Comparison of ENCODE assay signal across 8 mouse cellular contexts in genomic region chr19:4989013-4989412, GRCm38 (mm10). TPM values are rescaled to one million over a fixed set of nuclear protein-coding genes. Genes with fewer than 3 reads are reported as not detected.
DNase-seq lines count a peak whose midpoint lies in the region; ATAC-seq and TF ChIP-seq lines count a peak whose summit lies in the region.

No protein-coding gene starts in this region.

- H3K9me3 ChIP-seq in forebrain, postnatal 0 days (ENCODE audit: low read length), result no peaks in the 10 kb centered on the region
- H3K9me3 ChIP-seq in hindbrain, postnatal 0 days (ENCODE audit: low read length), result no peaks in the 10 kb centered on the region
- H3K9me3 ChIP-seq in limb, embryonic 14.5 days (ENCODE audit: control insufficient read depth, low read length), result no peaks in the 10 kb centered on the region

- 0 out of 2 replicates have a peak, but pooled peaks cover 1% of the 10 kb centered on the region for H3K27me3 ChIP-seq in cerebellum, adult 2 months (ENCODE audit: control insufficient read depth, insufficient read depth, low read length)
- peaks cover 3% of the 10 kb centered on the region; the same call in 1 of the 2 replicates for H3K27me3 ChIP-seq in forebrain, postnatal 0 days (ENCODE audit: insufficient read depth, low read length)
- peaks cover 10% of the 10 kb centered on the region; the same call in 1 of the 2 replicates for H3K27me3 ChIP-seq in hindbrain, postnatal 0 days (ENCODE audit: insufficient read depth, low read length)
- peaks cover 48% of the 10 kb centered on the region for H3K27me3 ChIP-seq in limb, embryonic 14.5 days (ENCODE audit: control insufficient read depth, insufficient read depth, low read length)
- H3K27me3 ChIP-seq in myocyte (ENCODE audit: control insufficient read depth, insufficient read depth, insufficient read length), result no peaks in the 10 kb centered on the region

- H3K36me3 ChIP-seq in forebrain, postnatal 0 days (ENCODE audit: insufficient read depth), result peaks cover 11% of the 10 kb centered on the region
- peaks cover 9% of the 10 kb centered on the region for H3K36me3 ChIP-seq in hindbrain, postnatal 0 days (ENCODE audit: insufficient read depth, low read length)
- H3K36me3 ChIP-seq in limb, embryonic 14.5 days (ENCODE audit: control insufficient read depth, insufficient read depth, low read length), result no peaks in the 10 kb centered on the region
- H3K36me3 ChIP-seq in myocyte (ENCODE audit: control insufficient read depth, insufficient read depth), result no peaks in the 10 kb centered on the region

- peak overlapping the region; percentile 68 for H3K4me2 ChIP-seq in forebrain, postnatal 0 days (ENCODE audit: low read depth)
- H3K4me2 ChIP-seq in hindbrain, postnatal 0 days (ENCODE audit: low read depth, low read length), result peak overlapping the region; percentile 68
- H3K4me2 ChIP-seq in limb, embryonic 14.5 days (replicated peaks; ENCODE audit: low read depth, low read length, severe bottlenecking), result no peak overlapping the region
- no peak overlapping the region for H3K4me2 ChIP-seq in myocyte (ENCODE audit: low read depth)

- WGBS in cerebellum, adult 2 months, result under 1% methylated on average over 13 of the region's 13 CpGs
- 4% methylated on average over 13 of the region's 13 CpGs for WGBS in forebrain, postnatal 0 days
- 2% methylated on average over 13 of the region's 13 CpGs for WGBS in hindbrain, postnatal 0 days
- 4% methylated on average over 13 of the region's 13 CpGs for WGBS in limb, embryonic 14.5 days

- no peak for TF ChIP-seq POLR2A in cerebellum, adult 2 months (IDR thresholded peaks at IDR 0.05; ENCODE audit: borderline replicate concordance, insufficient read depth, low read length)
- TF ChIP-seq POLR2A in brain, embryonic 14.5 days (IDR thresholded peaks at IDR 0.05; ENCODE audit: borderline replicate concordance, extremely low read depth, insufficient read depth, insufficient read length, poor library complexity, severe bottlenecking), result no peak
- TF ChIP-seq POLR2A in limb, embryonic 14.5 days (IDR thresholded peaks at IDR 0.05; ENCODE audit: borderline replicate concordance, extremely low read depth, insufficient read depth, insufficient read length), result no peak
- TF ChIP-seq POLR2A in myocyte (IDR thresholded peaks at IDR 0.05; ENCODE audit: insufficient read length, low read depth), result no peak

- no peak for TF ChIP-seq CTCF in cerebellum, adult 2 months (IDR thresholded peaks at IDR 0.05; ENCODE audit: borderline replicate concordance, insufficient read depth, low read depth, low read length)
- TF ChIP-seq CTCF in brain, embryonic 14.5 days (IDR thresholded peaks at IDR 0.05; ENCODE audit: borderline replicate concordance, extremely low read depth, insufficient read depth, insufficient read length), result peak; percentile 19; the same call in 1 of the 2 replicates
- no peak for TF ChIP-seq CTCF in forebrain, postnatal 0 days (IDR thresholded peaks at IDR 0.05; ENCODE audit: low read depth)
- TF ChIP-seq CTCF in hindbrain, postnatal 0 days (IDR thresholded peaks at IDR 0.05; ENCODE audit: low read depth), result 0 out of 2 replicates have a peak, but pooled peaks have one; percentile 13

- peak; percentile 47 to 64 for DNase-seq in cerebellum, adult 2 months
- peak; percentile 74 for DNase-seq in brain, embryonic 14.5 days (ENCODE audit: low read depth)
- peak; percentile 68 for DNase-seq in forebrain, postnatal 0 days
- peak; percentile 87 for DNase-seq in hindbrain, postnatal 0 days (ENCODE audit: low spot score)
- DNase-seq in limb, embryonic 14.5 days (ENCODE audit: low spot score), result peak; percentile 90
- peak; percentile 99 for DNase-seq in testis, postnatal 10 days (ENCODE audit: low spot score)

- H3K4me3 ChIP-seq in cerebellum, adult 2 months (replicated peaks; ENCODE audit: insufficient read depth, low read depth, low read length), result peak overlapping the region; percentile 65
- H3K4me3 ChIP-seq in forebrain, postnatal 0 days (ENCODE audit: low read depth, low read length), result peak overlapping the region; percentile 41
- H3K4me3 ChIP-seq in hindbrain, postnatal 0 days (ENCODE audit: low read length), result peak overlapping the region; percentile 48
- no peak overlapping the region for H3K4me3 ChIP-seq in limb, embryonic 14.5 days (replicated peaks; ENCODE audit: low read length)
- no peak overlapping the region for H3K4me3 ChIP-seq in myocyte

- peaks cover 33% of the 10 kb centered on the region for H3K4me1 ChIP-seq in cerebellum, adult 2 months (ENCODE audit: control insufficient read depth, insufficient read depth, low read length)
- peaks cover 20% of the 10 kb centered on the region for H3K4me1 ChIP-seq in forebrain, postnatal 0 days (ENCODE audit: insufficient read depth)
- peaks cover 11% of the 10 kb centered on the region for H3K4me1 ChIP-seq in hindbrain, postnatal 0 days (ENCODE audit: insufficient read depth, low read length)
- no peaks in the 10 kb centered on the region for H3K4me1 ChIP-seq in limb, embryonic 14.5 days (ENCODE audit: control insufficient read depth, insufficient read depth, low read length)

- no peaks in the 10 kb centered on the region for H3K79me2 ChIP-seq in myocyte (ENCODE audit: control insufficient read depth, insufficient read depth)

- no peak overlapping the region for H3K27ac ChIP-seq in cerebellum, adult 2 months (ENCODE audit: insufficient read depth, low read length)
- no peak overlapping the region for H3K27ac ChIP-seq in forebrain, postnatal 0 days (ENCODE audit: low read depth, low read length)
- no peak overlapping the region for H3K27ac ChIP-seq in hindbrain, postnatal 0 days
- H3K27ac ChIP-seq in limb, embryonic 14.5 days (replicated peaks; ENCODE audit: low read depth, low read length), result no peak overlapping the region

- ATAC-seq in cerebellum, adult (ENCODE audit: insufficient number of reproducible peaks, low FRiP score, low TSS enrichment), result no peak
- no peak for ATAC-seq in forebrain, postnatal 0 days
- ATAC-seq in hindbrain, postnatal 0 days, result no peak
- ATAC-seq in limb, embryonic 14.5 days (ENCODE audit: low FRiP score, low read depth), result no peak

- H3ac ChIP-seq in myocyte (ENCODE audit: control insufficient read depth, insufficient read length), result no peak overlapping the region

- peak overlapping the region; percentile 46 for H3K9ac ChIP-seq in forebrain, postnatal 0 days
- H3K9ac ChIP-seq in hindbrain, postnatal 0 days (replicated peaks; ENCODE audit: low read length), result peak overlapping the region; percentile 57; the same call in 1 of the 2 replicates
- H3K9ac ChIP-seq in limb, embryonic 14.5 days (ENCODE audit: low read depth, low read length, severe bottlenecking), result no peak overlapping the region

RNA-seq across cellular contexts. Expression of gene Npas4, which starts 1.1 kb away (rescaled TPM):
- 2.5 and 2.9 TPM in 2 replicates for polyA plus RNA-seq in cerebellum, adult 2 months (2012; rRNA removed)
- 4.1 and 7.8 TPM in 2 replicates for polyA plus RNA-seq in brain, embryonic 14.5 days (2012; rRNA removed)
- 3.5 and 3.8 TPM in 2 replicates for total RNA-seq in forebrain, postnatal 0 days (2014; rRNA removed)
- 0.36 and 0.42 TPM in 2 replicates for polyA plus RNA-seq in forebrain, postnatal 0 days (2015; fragmentation: Nextera tagmentation; extraction: Ambion mirVana)
- 1.9 and 3.0 TPM in 2 replicates for total RNA-seq in hindbrain, postnatal 0 days (2014; rRNA removed)
- 0.13 and 0.20 TPM in 2 replicates for polyA plus RNA-seq in hindbrain, postnatal 0 days (2015; fragmentation: Nextera tagmentation; extraction: Ambion mirVana)
- 0.50 and 0.60 TPM in 2 replicates for polyA plus RNA-seq in limb, embryonic 14.5 days (2012; rRNA removed)
- polyA plus RNA-seq in limb, embryonic 14.5 days (2014; fragmentation: Nextera tagmentation; extraction: Ambion mirVana), result not detected in 2 replicates
- polyA plus RNA-seq in myocyte (2012; fragmentation: generic; extraction: Trizol), result 0.02 TPM

RNA-seq across cellular contexts. Expression of gene Mrpl11, which starts 27.1 kb away (rescaled TPM):
- 68.5 and 74.2 TPM in 2 replicates for polyA plus RNA-seq in cerebellum, adult 2 months (2012; rRNA removed)
- polyA plus RNA-seq in brain, embryonic 14.5 days (2012; rRNA removed), result 70.0 and 81.9 TPM in 2 replicates
- 101 and 129 TPM in 2 replicates for total RNA-seq in forebrain, postnatal 0 days (2014; rRNA removed)
- polyA plus RNA-seq in forebrain, postnatal 0 days (2015; fragmentation: Nextera tagmentation; extraction: Ambion mirVana), result 162 and 198 TPM in 2 replicates
- 83.5 and 90.4 TPM in 2 replicates for total RNA-seq in hindbrain, postnatal 0 days (2014; rRNA removed)
- 138 and 139 TPM in 2 replicates for polyA plus RNA-seq in hindbrain, postnatal 0 days (2015; fragmentation: Nextera tagmentation; extraction: Ambion mirVana)
- polyA plus RNA-seq in limb, embryonic 14.5 days (2012; rRNA removed), result 59.5 and 74.3 TPM in 2 replicates
- polyA plus RNA-seq in limb, embryonic 14.5 days (2014; fragmentation: Nextera tagmentation; extraction: Ambion mirVana), result 105 and 108 TPM in 2 replicates
- 62.6 TPM for polyA plus RNA-seq in myocyte (2012; fragmentation: generic; extraction: Trizol)

RNA-seq across cellular contexts. Expression of gene Slc29a2, which starts 34.6 kb away (rescaled TPM):
- polyA plus RNA-seq in cerebellum, adult 2 months (2012; rRNA removed), result 23.8 and 24.0 TPM in 2 replicates
- polyA plus RNA-seq in brain, embryonic 14.5 days (2012; rRNA removed), result 31.1 and 34.9 TPM in 2 replicates
- total RNA-seq in forebrain, postnatal 0 days (2014; rRNA removed), result 12.8 and 14.2 TPM in 2 replicates
- 14.5 and 17.1 TPM in 2 replicates for polyA plus RNA-seq in forebrain, postnatal 0 days (2015; fragmentation: Nextera tagmentation; extraction: Ambion mirVana)
- 13.9 and 22.5 TPM in 2 replicates for total RNA-seq in hindbrain, postnatal 0 days (2014; rRNA removed)
- 15.5 and 16.3 TPM in 2 replicates for polyA plus RNA-seq in hindbrain, postnatal 0 days (2015; fragmentation: Nextera tagmentation; extraction: Ambion mirVana)
- 15.7 and 25.5 TPM in 2 replicates for polyA plus RNA-seq in limb, embryonic 14.5 days (2012; rRNA removed)
- 3.7 and 5.0 TPM in 2 replicates for polyA plus RNA-seq in limb, embryonic 14.5 days (2014; fragmentation: Nextera tagmentation; extraction: Ambion mirVana)
- polyA plus RNA-seq in myocyte (2012; fragmentation: generic; extraction: Trizol), result 8.7 TPM

RNA-seq across cellular contexts. Expression of gene Peli3, which starts 46.1 kb away (rescaled TPM):
- 22.5 and 22.6 TPM in 2 replicates for polyA plus RNA-seq in cerebellum, adult 2 months (2012; rRNA removed)
- 10.3 and 14.2 TPM in 2 replicates for polyA plus RNA-seq in brain, embryonic 14.5 days (2012; rRNA removed)
- 11.5 and 13.2 TPM in 2 replicates for total RNA-seq in forebrain, postnatal 0 days (2014; rRNA removed)
- 7.7 and 10.9 TPM in 2 replicates for polyA plus RNA-seq in forebrain, postnatal 0 days (2015; fragmentation: Nextera tagmentation; extraction: Ambion mirVana)
- 11.9 and 13.4 TPM in 2 replicates for total RNA-seq in hindbrain, postnatal 0 days (2014; rRNA removed)
- polyA plus RNA-seq in hindbrain, postnatal 0 days (2015; fragmentation: Nextera tagmentation; extraction: Ambion mirVana), result 8.1 and 8.6 TPM in 2 replicates
- 2.7 and 5.1 TPM in 2 replicates for polyA plus RNA-seq in limb, embryonic 14.5 days (2012; rRNA removed)
- polyA plus RNA-seq in limb, embryonic 14.5 days (2014; fragmentation: Nextera tagmentation; extraction: Ambion mirVana), result 1.8 and 2.5 TPM in 2 replicates
- polyA plus RNA-seq in myocyte (2012; fragmentation: generic; extraction: Trizol), result 0.49 TPM

RNA-seq across cellular contexts. Expression of gene B4gat1, which starts 49.6 kb away (rescaled TPM):
- 104 and 108 TPM in 2 replicates for polyA plus RNA-seq in cerebellum, adult 2 months (2012; rRNA removed)
- polyA plus RNA-seq in brain, embryonic 14.5 days (2012; rRNA removed), result 46.8 and 49.8 TPM in 2 replicates
- total RNA-seq in forebrain, postnatal 0 days (2014; rRNA removed), result 85.9 and 111 TPM in 2 replicates
- 93.0 and 128 TPM in 2 replicates for polyA plus RNA-seq in forebrain, postnatal 0 days (2015; fragmentation: Nextera tagmentation; extraction: Ambion mirVana)
- total RNA-seq in hindbrain, postnatal 0 days (2014; rRNA removed), result 166 and 178 TPM in 2 replicates
- polyA plus RNA-seq in hindbrain, postnatal 0 days (2015; fragmentation: Nextera tagmentation; extraction: Ambion mirVana), result 166 and 174 TPM in 2 replicates
- 31.3 and 46.6 TPM in 2 replicates for polyA plus RNA-seq in limb, embryonic 14.5 days (2012; rRNA removed)
- polyA plus RNA-seq in limb, embryonic 14.5 days (2014; fragmentation: Nextera tagmentation; extraction: Ambion mirVana), result 43.7 and 45.2 TPM in 2 replicates
- polyA plus RNA-seq in myocyte (2012; fragmentation: generic; extraction: Trizol), result 46.7 TPM

Comparison
In these comparisons a context has a peak if more than half of its experiments do, and no peak if none do; other contexts are left out.
1. H3K4me3 ChIP-seq: peak in cerebellum, adult 2 months (single experiment), forebrain, postnatal 0 days (single experiment) and hindbrain, postnatal 0 days (single experiment); none in limb, embryonic 14.5 days (single experiment) and myocyte (single experiment).
2. CTCF ChIP-seq: peak in brain, embryonic 14.5 days (single experiment) and hindbrain, postnatal 0 days (single experiment); none in cerebellum, adult 2 months (single experiment) and forebrain, postnatal 0 days (single experiment).
3. H3K4me2 ChIP-seq: peak in forebrain, postnatal 0 days (single experiment) and hindbrain, postnatal 0 days (single experiment); none in limb, embryonic 14.5 days (single experiment) and myocyte (single experiment).
4. Peak in every context shown above with its lines, with median percentiles within 50 percentile points of each other: DNase-seq.